Mouse (Mus musculus): ENCODE results near the gene Pdcd7. TPM values are rescaled to one million over a fixed set of nuclear protein-coding genes. Genes with fewer than 3 reads are reported as not detected.

Pdcd7 gene
- polyA plus RNA-seq (2012; rRNA removed) = 19.8 and 20.1 TPM in 2 replicates

DNA sequence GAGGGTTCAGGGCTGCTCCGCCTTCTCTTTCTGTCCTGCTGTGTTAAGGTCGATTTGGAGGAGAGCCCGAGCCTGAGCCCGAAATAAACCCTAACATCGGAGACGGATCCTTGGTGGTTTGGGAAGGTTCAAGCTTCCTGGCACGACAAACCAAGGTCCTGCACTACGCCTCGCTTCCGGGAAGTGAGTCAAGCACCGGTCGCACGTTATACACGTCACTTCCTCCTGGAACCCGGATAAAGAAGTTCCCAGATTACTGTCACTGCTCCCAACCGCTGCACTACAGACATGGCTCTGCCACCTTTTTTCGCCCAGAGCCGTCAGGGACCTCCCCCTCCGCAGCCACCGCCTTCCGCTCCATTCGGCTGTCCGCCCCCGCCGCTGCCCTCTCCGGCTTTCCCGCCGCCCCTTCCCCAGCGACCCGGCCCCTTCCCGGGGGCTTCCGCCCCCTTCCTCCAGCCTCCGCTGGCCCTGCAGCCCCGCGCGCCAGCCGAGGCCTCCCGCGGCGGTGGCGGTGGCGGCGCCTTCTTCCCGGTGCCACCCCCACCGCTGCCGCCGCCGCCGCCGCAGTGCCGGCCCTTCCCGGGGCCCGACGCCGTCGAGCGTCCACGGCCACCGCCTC is at the start of gene Pdcd7:
TSS of gene Pdcd7 (plus strand) at position 251 of the 622 bp plus-strand sequence.
- Histone ChIP-seq H3K27ac (ENCODE audit: insufficient read depth, low read length) (0 out of 2 replicates have a peak within 1 kb of the TSS, but pooled peaks have one; percentile 15), H3K4me1 (ENCODE audit: control insufficient read depth, insufficient read depth, low read length) (peaks cover 3% of the 10 kb centered on the region; the same call in 1 of the 2 replicates), H3K4me3 (replicated peaks; ENCODE audit: insufficient read depth, low read depth, low read length) (peak within 1 kb of the TSS; percentile 67), H3K27me3 (ENCODE audit: control insufficient read depth, insufficient read depth, low read length) (no peaks in the 10 kb centered on the region)
- peak; percentile 96 to 97 for DNase-seq
- WGBS = under 1% methylated on average over 57 of the region's 59 CpGs
- TF ChIP-seq CTCF (IDR thresholded peaks at IDR 0.05; ENCODE audit: borderline replicate concordance, insufficient read depth, low read depth, low read length) = no peak
- peak; percentile 91 for TF ChIP-seq POLR2A (IDR thresholded peaks at IDR 0.05; ENCODE audit: borderline replicate concordance, insufficient read depth, low read length)

DNA sequence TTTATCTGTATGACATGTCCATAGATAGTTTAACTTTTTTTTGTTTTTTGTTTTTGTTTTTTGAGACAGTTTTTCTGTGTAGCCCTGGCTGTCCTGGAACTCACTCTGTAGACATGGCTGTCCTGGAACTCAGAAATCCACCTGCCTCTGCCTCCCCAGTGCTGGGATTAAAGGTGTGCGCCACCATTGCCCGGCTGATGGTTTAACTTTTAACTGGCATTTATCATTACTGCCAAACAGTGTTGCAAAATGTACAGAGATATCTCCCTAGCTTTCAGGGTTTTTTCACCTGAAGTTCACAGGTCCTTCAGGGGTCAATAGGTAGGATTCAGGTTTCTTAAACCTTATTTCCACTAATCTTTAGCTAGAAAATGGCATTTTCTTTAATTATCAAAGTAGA is 48.8 kb upstream of the Pdcd7 start:
- TF ChIP-seq POLR2A (IDR thresholded peaks at IDR 0.05; ENCODE audit: borderline replicate concordance, insufficient read depth, low read length) = no peak
- Histone ChIP-seq H3K27me3 (ENCODE audit: control insufficient read depth, insufficient read depth, low read length) (no peaks in the 10 kb centered on the region), H3K4me1 (ENCODE audit: control insufficient read depth, insufficient read depth, low read length) (no peaks in the 10 kb centered on the region), H3K27ac (ENCODE audit: insufficient read depth, low read length) (no peak overlapping the region), H3K4me3 (replicated peaks; ENCODE audit: insufficient read depth, low read depth, low read length) (no peak overlapping the region)
- DNase-seq = no peak
- 97% methylated on average over 2 of the region's 2 CpGs for WGBS

DNA sequence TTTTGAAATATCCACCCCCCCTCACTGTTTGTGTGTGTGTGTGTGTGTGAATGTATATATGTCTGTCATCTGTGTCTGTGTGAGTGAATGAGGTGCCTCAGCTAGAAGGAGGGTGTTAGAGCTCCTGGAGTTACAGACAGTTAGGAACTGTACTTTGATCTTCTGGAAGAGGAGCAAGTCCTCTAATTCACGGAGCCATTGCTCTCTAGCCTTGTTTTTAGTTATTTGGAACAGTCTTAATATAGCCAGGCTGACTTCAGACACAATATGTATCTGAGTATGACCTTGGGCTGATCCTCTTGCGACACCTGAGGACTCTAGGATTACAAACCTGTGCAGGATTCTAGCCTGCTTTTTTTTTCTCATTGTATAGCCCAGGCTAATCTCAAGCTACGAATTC is 47.1 kb upstream of the Pdcd7 start:
- H3K4me3 ChIP-seq (replicated peaks; ENCODE audit: insufficient read depth, low read depth, low read length) = no peak overlapping the region
- no peak overlapping the region for H3K27ac ChIP-seq (ENCODE audit: insufficient read depth, low read length)
- no peak for DNase-seq
- no peaks in the 10 kb centered on the region for H3K4me1 ChIP-seq (ENCODE audit: control insufficient read depth, insufficient read depth, low read length)
- 82% methylated on average over 3 of the region's 3 CpGs for WGBS
- H3K27me3 ChIP-seq (ENCODE audit: control insufficient read depth, insufficient read depth, low read length) = no peaks in the 10 kb centered on the region
- TF ChIP-seq POLR2A (IDR thresholded peaks at IDR 0.05; ENCODE audit: borderline replicate concordance, insufficient read depth, low read length) = no peak
- no peak for TF ChIP-seq CTCF (IDR thresholded peaks at IDR 0.05; ENCODE audit: borderline replicate concordance, insufficient read depth, low read depth, low read length)

DNA sequence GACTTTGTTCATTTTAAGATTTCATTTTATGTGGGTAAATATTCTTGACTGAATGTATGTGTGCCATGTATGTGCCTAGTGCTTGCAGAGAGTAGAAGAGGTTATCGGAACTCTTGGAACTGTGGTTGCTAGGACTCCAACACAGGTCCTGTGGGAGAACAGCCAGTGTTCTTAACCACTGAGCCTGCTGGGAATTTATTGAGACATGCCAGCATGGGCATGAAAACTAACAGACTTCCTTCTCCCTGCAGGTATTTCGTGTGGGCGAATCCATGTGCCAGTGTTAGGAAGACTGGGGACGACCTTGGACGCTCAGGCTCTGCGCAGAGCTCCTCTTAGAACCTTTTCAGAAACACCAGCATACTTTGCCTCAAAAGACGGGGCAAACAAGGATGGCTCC is 46.3 kb upstream of the Pdcd7 start:
- H3K27ac ChIP-seq (ENCODE audit: insufficient read depth, low read length) = no peak overlapping the region
- 69% methylated on average over 7 of the region's 7 CpGs for WGBS
- TF ChIP-seq POLR2A (IDR thresholded peaks at IDR 0.05; ENCODE audit: borderline replicate concordance, insufficient read depth, low read length) = no peak
- TF ChIP-seq CTCF (IDR thresholded peaks at IDR 0.05; ENCODE audit: borderline replicate concordance, insufficient read depth, low read depth, low read length) = no peak
- no peaks in the 10 kb centered on the region; the same call in 1 of the 2 replicates for H3K4me1 ChIP-seq (ENCODE audit: control insufficient read depth, insufficient read depth, low read length)
- no peak overlapping the region for H3K4me3 ChIP-seq (replicated peaks; ENCODE audit: insufficient read depth, low read depth, low read length)
- DNase-seq = no peak
- no peaks in the 10 kb centered on the region for H3K27me3 ChIP-seq (ENCODE audit: control insufficient read depth, insufficient read depth, low read length)

DNA sequence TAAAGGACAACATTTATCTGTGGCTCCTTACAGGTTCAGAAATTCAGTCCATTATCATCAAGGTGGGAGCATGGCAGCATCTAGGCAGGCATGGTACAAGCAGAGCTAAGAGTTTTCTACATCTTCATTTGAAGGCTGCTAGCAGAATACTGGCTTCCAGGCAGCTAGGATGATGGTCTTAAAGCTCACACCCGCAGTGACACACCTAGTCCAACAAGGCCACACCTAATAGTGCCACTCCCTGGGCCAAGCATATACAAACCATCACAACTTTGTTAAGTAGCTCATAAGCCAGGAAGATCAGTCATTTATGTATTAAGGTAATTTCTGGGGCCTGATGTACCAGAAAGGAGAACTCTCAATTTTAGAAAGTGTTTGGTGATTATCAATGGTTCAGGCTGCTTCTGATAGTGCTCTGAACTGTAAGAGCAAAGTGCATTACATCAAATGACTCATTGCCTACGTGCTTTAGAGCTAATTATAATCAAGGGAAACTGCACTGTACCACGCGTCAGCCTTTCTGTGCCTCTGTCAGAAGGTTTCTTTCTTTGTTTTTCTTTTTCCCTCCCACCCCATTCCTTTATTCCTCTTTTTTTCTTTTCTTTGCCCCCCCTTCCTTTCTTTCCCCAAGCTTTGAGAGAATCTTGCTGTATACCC is 43.4 kb upstream of the Pdcd7 start:
- Histone ChIP-seq H3K27me3 (ENCODE audit: control insufficient read depth, insufficient read depth, low read length) (no peaks in the 10 kb centered on the region), H3K4me1 (ENCODE audit: control insufficient read depth, insufficient read depth, low read length) (peaks cover 3% of the 10 kb centered on the region; the same call in 1 of the 2 replicates), H3K27ac (ENCODE audit: insufficient read depth, low read length) (no peak overlapping the region), H3K4me3 (replicated peaks; ENCODE audit: insufficient read depth, low read depth, low read length) (no peak overlapping the region)
- no peak for DNase-seq
- TF ChIP-seq POLR2A (IDR thresholded peaks at IDR 0.05; ENCODE audit: borderline replicate concordance, insufficient read depth, low read length) (no peak), CTCF (IDR thresholded peaks at IDR 0.05; ENCODE audit: borderline replicate concordance, insufficient read depth, low read depth, low read length) (no peak)
- 97% methylated on average over 4 of the region's 4 CpGs for WGBS

DNA sequence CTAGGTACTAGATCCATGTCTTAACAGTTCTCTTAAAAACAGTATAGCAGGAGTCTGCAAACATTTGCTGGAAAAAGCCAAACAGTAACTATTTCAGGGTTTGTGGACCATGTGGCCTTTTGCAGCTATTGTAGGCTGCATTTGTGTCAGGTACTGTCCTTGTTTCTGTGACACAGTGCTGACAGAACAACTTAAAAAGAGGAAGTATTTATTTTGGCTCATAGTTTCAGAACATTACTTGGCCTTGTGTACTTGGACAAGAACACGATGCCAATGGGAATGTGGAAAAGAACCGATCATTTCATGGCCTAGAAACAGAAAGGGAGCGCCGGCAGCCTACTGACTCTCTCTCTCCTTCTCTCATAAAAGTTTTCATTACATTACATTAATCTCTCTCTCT is 42.3 kb upstream of the Pdcd7 start:
- no peak for TF ChIP-seq POLR2A (IDR thresholded peaks at IDR 0.05; ENCODE audit: borderline replicate concordance, insufficient read depth, low read length)
- no peak for TF ChIP-seq CTCF (IDR thresholded peaks at IDR 0.05; ENCODE audit: borderline replicate concordance, insufficient read depth, low read depth, low read length)
- H3K4me3 ChIP-seq (replicated peaks; ENCODE audit: insufficient read depth, low read depth, low read length) = no peak overlapping the region
- peaks cover 3% of the 10 kb centered on the region; the same call in 1 of the 2 replicates for H3K4me1 ChIP-seq (ENCODE audit: control insufficient read depth, insufficient read depth, low read length)
- H3K27ac ChIP-seq (ENCODE audit: insufficient read depth, low read length) = no peak overlapping the region
- DNase-seq = no peak
- H3K27me3 ChIP-seq (ENCODE audit: control insufficient read depth, insufficient read depth, low read length) = no peaks in the 10 kb centered on the region
- WGBS = 75% methylated on average over 4 of the region's 4 CpGs

DNA sequence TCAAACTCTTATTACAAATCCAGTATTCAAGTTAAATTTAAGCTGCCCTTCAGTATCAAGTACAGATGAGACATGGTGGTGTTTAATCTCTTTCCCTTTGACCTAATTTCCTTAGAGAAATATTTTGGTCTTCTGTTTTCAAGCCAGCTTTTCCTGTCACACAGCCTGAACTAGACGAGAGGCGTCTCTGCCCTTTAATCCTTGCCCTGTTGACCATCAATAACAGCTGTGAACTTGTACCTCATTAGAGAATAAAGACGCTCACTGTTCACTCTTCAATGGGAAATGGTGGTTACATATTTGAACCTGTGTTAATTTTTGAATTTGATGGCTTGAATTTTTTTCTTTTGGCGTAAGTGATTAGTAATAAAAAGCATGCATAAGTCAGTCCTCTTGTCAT is 41.6 kb upstream of the Pdcd7 start:
- Histone ChIP-seq H3K4me1 (ENCODE audit: control insufficient read depth, insufficient read depth, low read length) (peaks cover 3% of the 10 kb centered on the region; the same call in 1 of the 2 replicates), H3K27ac (ENCODE audit: insufficient read depth, low read length) (no peak overlapping the region), H3K4me3 (replicated peaks; ENCODE audit: insufficient read depth, low read depth, low read length) (no peak overlapping the region), H3K27me3 (ENCODE audit: control insufficient read depth, insufficient read depth, low read length) (no peaks in the 10 kb centered on the region)
- WGBS = 53% methylated on average over 4 of the region's 4 CpGs
- no peak for DNase-seq
- TF ChIP-seq POLR2A (IDR thresholded peaks at IDR 0.05; ENCODE audit: borderline replicate concordance, insufficient read depth, low read length) = no peak
- TF ChIP-seq CTCF (IDR thresholded peaks at IDR 0.05; ENCODE audit: borderline replicate concordance, insufficient read depth, low read depth, low read length) = no peak

DNA sequence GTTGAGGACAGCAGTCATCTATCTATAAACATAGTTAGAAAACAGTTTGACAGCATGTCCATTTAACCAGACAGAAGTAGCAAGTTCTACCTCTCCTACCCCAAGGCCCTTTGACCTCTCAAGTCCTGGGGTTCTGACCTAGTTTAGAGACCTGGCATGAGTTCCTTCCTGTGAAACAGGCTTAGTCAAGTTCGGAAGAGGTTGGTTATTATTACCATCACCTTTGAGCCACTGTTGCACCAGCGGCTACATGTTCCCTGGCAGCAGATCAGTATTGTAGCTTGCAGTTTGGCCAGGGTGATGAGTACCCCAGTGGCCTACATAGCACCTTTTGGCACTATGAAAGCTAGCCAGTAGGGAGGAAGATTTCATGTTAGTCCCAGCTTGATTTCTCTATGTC is 39.2 kb upstream of the Pdcd7 start:
- TF ChIP-seq POLR2A (IDR thresholded peaks at IDR 0.05; ENCODE audit: borderline replicate concordance, insufficient read depth, low read length) = no peak
- TF ChIP-seq CTCF (IDR thresholded peaks at IDR 0.05; ENCODE audit: borderline replicate concordance, insufficient read depth, low read depth, low read length) = no peak
- WGBS = 14% methylated on average over 2 of the region's 2 CpGs
- no peak overlapping the region for H3K4me3 ChIP-seq (replicated peaks; ENCODE audit: insufficient read depth, low read depth, low read length)
- H3K27me3 ChIP-seq (ENCODE audit: control insufficient read depth, insufficient read depth, low read length) = no peaks in the 10 kb centered on the region
- DNase-seq = peak in 1 of 2 experiments; percentile 22
- H3K4me1 ChIP-seq (ENCODE audit: control insufficient read depth, insufficient read depth, low read length) = peaks cover 3% of the 10 kb centered on the region; the same call in 1 of the 2 replicates
- H3K27ac ChIP-seq (ENCODE audit: insufficient read depth, low read length) = no peak overlapping the region

Measured in cerebellum, adult 2 months (tissue).